Mouse (Mus musculus) liver (tissue): Measurements from ENCODE around the gene Rhoa.
"Not testable (repeated sequence)": the region's sequence is repeated elsewhere in the genome, so short reads cannot be mapped to it uniquely, and the experiment has no call there.

ENCODE experiments used
- DNase-seq: peaks from one replicate; pipeline ENCODE4 v3.0.0-alpha.2; 2020; ENCODE audit warnings: mixed read lengths

Gene Rhoa

DNA sequence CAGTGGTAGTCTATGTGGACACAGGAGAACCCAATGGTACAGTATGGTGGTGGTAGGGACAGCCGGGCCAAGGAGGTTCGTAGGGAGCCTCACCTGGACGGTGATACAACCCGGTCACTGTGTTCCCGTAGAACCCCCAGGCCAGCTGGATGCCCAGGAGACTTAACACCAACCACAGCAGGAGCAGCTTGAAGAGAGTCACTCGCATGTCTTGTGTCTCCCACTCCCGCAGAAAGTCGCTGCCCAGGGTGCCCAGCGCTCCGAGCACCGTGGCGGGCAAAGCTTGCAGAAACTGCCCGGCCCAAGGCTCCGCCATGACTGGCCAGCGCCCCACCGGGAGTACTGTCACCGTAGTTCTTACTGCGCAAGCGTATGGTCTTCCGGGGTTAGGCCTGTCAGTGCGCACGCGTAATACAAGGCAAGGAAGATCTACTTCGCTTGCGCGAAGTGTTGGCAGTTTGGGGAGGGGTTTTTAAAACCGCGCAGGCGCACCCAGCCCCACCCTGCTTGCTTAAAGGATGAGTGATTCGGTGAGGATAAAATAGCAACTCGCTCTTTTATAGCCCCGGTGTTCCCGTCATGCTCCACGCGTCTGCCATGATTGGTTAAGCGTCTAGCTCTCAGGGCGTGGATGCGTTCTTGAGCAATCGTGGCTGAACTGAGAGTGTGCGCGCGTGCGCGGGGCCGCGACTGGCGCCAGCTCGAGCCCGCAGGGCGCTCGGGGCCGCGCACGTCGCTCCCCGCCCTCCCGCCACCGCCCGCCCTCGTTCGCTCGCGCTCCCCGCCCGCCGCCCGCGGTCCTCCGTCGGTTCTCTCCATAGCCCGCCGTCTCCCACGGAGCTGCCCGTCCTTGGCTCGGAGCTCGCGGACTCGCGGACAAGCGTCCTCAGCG, at the start of gene Rhoa, which contains the start of gene Tcta:
Gene Rhoa (plus strand): TSS at position 501 of the 892 bp plus-strand sequence.
Gene Tcta (minus strand): TSS at position 532 of the 892 bp plus-strand sequence.
- DNase-seq: peak; percentile 98

DNA sequence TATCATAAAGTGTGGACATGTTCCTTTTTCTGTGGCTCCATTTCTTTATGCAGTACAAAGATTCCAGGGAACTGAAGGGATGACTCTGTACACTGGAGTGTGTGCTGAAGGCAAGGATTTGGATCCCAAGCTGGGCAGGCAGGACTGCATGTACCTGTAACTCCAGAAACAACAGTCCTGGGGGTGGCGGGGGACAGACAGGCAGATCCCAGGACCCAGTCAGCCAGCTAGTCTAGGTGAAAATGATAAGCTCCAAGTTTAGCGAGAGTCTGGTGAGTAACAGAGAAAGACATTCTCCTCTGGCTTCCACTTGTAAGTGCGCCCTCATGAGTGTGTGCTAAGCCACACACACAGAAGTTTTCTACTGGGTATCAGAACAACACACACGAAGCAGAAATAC, 45.4 kb upstream of the Rhoa start:
- no peak for DNase-seq

DNA sequence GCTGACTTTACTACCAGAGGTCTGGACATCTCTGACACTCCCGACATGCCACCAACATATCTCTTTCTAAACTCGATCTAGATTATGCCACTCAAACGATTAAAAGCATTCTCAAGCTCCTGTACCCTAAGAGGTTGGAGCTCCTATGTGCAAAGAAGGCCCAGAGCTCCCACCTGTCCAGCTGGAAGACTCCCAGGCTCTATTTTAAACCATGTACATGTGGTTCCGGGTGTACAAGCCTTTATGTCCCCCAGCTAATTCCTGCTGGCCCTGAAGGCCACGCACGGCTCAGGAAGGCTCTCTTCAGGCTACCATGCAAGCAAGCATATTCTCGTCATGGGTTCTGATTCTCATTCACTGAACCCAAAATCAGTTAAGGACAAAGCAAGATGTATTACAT, 44.1 kb upstream of the Rhoa start:
- DNase-seq: no peak

DNA sequence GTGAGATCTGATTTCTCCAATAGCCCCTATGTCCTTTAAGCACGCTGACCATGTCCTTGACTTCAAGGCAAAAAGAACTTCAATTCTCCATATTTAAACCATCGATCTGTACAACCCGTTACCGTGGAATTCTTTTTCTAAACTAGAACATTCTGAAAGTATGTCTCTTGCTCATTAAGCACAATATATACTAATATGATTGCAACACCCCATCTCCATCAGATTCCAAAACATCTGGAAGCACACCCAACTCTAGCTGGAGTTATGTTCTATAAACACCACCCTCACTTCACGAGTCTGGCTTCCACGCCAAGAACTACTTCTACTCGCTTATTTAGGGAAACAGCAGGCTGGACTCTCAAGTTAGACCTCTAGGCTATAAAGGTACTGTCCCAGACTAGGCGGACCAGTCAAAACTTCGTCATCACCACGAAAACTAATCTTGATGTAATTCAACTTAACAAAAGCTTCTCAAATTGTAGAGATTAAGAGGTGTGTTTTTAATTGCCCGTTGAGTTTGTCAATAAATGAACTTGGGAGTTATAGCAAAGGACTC, 43.4 kb upstream of the Rhoa start:
- DNase-seq: no peak

DNA sequence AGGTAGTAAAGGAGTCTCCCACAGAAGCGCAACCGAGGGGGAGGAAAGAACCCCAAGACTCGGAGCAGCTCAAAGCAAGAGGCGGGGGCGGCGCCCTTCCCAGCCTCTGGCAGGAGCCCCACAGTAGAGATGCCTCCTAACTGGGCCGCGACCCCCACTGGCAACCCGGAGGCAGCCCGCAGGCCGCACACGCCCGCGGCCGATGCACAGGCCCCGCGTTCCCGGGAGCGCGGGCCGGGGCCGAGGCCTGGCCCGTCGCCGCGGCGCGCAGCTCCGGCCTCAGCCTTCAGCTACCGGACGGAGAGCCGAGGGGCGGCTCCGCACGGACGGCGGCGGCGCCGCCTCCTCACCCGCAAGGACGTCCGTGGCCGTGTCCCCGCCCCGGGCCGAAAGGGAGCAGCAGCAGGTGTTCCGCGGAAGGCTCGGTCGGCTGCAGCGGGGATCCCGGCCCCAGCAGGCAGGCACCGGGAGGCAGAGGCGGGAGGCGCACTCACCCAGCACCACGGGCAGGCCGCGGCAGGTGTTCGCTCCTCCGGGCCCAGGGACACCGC, 42.7 kb upstream of the Rhoa start:
- DNase-seq: peak; percentile 78

DNA sequence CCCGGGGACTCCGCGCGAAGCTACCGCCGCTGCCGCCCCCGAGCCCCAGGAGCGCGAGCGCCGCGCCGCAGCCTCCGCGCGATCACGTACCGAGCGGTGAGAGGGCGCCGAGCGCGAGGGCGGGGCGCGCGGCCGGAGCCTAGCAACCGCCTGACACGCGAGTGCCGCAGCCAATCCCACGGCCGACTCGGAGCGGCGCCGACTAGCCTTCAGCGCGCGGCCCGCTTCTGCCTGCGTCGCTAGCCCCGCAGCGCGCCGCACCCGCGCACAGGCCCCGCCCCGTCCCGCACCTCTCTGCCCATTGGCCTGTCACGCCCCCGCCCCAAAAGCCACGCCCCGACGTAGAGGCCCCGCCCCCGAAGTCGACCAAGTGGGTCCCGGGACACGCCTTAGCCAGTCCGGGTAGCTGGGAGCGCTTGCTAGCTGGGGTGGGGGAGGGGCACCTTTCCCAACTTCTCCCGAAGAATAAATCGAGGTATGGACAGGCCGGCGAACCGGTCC, 42.2 kb upstream of the Rhoa start, which contains the start of gene Dag1:
Gene Dag1 (minus strand): TSS at position 269 of the 501 bp plus-strand sequence.
- peak; percentile 100 for DNase-seq

DNA sequence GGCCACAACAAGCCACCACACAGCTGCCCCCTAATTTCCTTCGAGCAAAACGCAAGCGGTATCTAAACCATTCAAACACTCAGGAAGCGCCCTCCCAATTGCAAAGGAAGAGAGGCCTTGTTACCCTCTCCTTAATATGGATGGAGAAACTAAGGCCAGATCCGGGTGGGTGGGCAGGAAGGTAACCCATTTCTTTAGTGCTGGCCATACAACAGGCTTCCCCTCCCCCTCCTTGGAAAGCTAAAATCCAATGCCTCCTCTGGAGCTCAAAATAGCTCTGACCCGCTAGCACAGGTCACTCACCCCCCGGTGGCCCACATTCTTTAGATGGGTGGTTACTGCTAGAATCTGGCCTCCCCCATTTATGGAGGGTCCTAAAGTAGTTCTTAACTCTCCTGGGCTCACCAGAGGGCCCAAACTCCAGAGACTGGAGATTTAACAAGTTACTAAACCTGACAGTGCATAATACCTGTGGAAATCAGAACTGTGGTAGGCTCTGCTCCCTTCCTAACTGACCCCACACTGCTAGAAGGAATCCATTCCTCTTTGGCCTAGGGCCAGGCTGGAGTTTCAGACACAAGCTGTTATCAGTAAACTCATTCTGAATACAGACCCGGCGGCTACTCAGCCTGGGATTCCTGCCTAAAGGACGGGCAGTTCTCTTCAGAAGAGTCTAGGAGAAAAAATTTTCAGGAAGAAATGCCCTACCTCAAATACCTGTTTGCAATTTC, 41.6 kb upstream of the Rhoa start:
- DNase-seq: peak; percentile 42

DNA sequence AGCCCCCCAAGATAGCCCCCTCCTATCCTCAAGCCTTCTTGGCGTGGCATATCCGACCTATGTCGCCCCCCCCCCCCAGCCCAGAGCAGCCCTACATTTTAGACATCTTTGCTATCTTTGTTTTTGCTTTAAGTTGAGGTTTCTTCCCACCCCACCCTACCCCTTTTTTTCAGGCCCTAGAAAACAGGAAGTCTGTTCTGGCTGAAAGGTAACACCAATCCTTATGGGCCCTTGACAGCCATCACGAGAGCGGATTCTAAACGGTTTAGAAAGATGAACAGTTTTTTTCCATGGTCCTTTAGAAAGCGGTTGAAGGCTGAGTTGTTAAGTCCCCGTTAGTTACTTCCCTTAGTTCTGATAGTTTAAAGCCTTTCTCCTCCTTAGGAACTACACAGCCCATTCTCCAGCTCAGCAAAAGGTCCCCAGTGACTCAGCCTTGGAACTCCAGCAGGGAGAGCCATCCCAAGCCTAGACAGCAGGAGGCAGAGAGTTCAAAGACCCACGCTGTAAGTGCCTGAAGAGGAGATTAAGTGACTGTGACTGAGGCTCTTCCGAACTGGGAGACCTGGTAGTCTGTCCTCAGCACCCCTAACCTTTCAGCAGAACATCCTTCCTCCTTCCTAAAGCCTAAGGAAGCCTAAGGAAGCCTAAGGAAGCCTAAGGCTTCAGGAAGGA, 39.5 kb upstream of the Rhoa start:
- DNase-seq: no peak

DNA sequence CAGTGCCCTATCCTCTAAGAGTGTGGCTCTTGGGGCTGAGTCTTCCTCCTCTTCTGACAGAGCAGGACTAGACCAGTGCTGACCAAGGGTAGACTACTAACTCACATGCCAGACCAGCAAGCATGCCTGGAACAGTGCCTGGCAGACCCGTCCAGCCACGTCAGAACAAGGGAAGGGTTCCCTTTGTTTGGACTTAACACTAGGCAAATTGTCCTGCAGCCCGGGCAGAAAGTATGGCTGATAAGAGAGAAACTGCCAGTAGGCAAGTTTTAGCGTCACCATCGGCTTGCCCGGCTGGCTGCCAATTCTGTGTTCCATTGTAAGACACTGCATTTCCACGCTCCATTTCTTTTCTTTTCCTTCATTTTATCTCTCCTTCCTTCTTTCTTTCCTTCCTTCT, 38.2 kb upstream of the Rhoa start:
- no peak for DNase-seq

DNA sequence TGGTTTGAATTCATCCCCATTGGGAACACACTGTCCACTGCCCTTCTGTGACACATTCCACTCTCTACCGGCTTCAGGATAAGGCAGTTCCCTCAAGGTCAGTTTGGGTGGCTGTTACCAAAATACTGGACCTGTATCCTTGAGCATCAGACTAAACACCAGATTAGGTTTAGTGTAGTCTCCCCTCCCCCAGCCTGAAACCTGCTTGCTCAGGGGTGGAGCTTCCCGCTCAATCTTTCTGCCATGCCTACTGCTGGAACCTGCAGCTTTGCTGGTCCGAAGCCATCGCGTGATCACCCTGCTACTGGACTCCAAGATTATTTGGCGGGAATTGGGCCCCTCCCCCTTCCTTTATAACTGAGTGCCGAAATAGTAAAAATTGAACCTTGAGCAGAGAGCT, 37.2 kb upstream of the Rhoa start:
- DNase-seq: not testable (repeated sequence)

DNA sequence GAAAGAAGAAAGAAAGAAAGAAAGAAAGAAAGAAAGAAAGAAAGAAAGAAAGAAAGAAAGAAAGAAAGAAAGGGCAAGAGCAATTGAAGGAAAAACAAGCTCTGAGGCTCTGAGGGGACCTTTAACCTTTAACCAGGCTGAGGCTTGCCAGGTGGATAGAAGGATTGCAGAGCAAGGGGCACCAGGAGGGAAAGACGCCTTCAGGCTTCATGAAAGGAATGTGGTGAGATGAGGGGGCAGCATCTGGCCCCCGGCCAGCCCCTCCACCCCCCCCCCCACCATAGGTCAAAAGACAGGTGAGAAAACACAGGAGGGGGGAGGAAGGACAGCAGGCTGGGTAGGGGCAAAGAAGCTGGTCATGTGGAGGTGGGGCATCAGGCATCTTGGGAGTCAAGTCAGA, 34.0 kb upstream of the Rhoa start:
- no peak for DNase-seq

DNA sequence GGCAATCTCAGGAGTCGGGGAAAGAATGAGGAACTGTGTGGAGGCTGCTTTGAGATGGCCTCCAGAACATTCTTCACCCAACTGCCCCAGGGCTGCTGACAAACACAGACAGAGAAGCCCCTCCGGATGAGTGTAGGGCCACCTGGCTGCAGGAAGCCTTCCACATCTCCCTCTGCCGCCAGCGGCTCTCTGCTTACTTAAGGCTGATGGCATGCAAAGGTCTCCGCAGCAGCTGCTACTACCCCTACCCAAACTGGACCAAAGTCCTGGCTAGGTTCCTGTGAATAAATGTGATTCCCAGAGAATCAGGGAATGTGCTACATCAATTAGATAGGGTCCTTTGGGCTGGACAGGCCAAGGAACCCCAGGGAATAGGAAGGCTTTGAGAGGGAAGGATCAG, 33.2 kb upstream of the Rhoa start:
- no peak for DNase-seq

DNA sequence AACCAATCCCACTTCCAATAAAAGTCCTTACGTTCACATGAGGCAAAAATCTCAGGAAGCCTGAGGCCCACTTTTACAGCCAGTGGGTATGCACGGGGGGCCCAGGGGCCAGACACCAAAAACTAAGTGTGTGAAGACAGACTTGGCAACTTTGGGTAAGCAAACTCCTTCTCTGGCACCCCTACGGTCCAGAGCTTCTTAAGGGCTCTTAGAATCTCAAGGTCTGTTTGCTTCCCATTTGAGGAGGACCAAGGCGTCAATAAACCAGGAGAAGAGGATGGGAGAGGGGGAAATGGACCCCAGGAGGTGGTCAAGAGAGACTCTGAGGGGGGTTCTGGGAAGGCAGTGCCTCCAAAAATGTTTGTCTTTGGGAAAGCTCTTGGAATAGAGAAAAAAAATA, 32.4 kb upstream of the Rhoa start:
- no peak for DNase-seq

DNA sequence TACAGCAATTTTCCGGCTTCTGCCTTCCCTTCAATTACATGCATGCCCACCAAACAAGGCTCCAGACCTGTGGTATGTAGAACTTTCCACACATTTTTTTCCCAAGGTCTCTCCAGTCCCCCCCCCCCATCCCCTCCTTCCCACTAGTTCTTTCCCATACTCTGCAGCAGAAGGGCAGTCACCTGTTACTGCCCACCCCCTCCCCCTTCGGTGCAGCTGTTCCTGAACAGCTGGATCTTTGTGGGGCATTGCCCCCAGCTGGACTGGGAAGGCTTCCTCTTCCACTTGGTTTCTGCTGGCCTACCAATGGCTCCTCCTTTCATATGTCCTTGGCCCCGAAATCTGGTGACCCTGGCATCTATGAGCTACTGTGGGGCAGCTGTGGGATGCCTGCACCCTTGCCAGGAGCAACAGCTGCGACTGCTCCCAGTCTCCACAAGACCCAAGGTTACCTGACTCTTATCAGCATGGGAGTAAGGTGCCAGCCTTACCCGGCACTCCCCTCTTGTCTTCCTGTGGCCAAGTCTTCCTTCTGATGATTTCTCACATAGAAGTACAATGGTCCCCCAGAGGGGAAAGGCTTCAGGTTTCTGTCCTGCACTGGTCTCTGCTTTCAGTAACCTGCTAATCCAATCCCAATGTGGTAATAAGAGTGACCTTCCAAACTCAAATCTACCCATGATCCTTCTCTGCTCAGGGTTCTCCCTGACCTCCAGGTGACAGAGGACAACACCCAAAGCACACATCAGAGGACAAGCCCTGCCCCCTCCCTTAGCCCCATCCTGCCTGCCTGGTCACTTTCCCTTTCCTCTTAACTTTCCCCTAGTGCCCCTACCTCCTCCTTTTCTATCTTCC, 31.2 kb upstream of the Rhoa start:
- DNase-seq: no peak

DNA sequence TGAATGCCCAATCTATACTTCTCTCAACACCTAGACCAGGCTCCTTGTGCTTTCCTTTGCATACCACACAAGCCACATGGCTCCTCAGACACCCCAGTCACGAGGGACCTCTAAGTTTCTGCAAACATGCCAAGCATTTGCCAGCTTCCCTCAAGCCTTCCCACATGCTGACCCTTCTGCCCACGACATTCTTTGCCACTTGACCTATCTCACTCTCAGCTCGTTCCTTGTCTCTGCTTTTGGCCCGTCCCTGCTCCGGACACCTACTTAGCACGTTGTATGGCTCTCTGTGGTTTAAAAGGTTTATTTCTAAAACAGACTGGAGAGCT, 30.6 kb upstream of the Rhoa start:
- DNase-seq: no peak

DNA sequence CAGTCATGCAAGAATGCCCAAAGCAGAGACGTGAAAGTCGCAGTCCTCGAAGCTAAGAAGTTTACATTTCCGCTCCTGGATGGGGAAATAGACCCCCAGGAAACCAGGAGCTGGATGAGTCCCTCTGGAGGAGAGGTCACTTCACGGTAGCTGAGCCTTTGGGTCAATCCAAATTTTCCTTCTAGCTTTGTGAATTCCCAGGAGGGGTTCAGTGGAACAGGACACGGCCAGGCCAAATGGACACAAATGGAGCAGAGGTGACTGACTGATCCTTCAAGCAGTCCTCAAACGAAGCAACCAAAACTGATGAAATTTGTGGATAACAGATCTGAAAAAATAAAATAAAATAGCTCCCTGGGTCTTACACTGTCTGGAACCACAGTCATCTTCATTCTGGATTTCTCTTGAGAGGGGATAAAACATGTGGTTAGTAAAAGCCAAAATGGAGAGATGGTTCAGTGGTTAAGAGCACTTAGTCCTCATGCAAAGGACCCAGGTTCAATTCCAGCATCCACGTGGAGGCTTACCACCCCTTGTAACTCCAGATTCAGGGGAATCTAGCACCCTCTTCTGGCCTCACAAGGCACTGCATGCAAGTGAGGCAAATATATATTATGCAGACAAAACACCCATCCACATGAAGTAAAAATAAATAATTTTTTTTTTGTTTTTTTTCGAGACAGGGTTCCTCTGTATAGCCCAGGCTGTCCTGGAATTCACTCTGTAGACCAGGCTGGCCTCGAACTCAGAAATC, 27.1 kb upstream of the Rhoa start:
- peak; percentile 58 for DNase-seq

DNA sequence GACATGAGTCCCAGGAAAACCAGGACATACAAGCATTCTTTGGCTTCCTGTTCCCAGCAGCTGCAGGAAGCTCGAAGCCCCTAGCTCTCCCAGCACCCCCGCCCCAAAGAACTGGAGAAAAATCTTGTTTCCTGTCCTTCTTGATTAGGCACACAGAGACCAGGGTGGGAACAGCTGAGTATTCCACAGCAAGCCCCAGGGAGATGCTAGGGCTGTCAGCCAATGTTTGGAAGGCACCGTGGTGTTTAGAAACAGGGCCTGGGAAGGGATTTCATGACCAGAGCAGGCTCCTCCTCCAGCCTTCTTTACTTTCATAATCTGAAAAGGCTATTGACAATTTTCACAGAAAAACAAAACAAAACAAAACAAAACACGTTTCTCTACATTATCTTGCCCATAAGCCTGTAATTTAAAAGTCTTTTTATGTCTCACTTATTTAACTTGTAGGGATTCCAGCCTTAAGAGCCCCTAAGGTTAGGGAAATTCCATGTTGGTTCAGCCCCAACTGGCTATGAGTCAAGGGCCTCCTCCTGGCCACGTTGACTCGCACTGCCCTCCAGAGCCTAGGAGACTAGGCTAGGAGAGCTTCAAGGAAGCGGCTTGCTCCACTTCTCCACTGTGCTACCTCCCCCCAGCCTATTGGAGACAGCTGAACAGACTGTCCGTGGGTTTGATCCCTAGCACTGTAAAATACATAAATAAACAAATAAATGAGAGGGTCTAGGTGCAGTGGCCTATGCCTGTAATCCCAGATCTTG, 25.7 kb upstream of the Rhoa start:
- no peak for DNase-seq

DNA sequence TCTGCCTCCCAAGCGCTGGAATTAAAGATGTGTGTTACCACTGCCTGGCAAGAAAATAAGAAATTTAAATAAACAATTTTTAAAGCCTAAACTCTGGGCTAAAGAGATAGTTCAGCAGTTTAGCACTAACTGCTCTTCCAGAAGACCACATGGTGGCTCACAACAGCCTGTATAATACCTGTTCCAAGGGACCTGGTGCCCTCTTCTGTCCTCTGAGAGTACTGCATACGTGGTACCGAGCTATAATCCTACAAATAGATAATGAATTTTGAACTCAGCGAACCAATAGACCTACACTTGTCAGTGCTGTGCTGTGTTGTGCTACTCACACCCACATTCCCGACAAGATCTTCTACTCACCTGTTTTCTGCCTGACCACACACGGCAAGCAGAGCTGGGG, 21.5 kb upstream of the Rhoa start:
- DNase-seq: peak; percentile 82

DNA sequence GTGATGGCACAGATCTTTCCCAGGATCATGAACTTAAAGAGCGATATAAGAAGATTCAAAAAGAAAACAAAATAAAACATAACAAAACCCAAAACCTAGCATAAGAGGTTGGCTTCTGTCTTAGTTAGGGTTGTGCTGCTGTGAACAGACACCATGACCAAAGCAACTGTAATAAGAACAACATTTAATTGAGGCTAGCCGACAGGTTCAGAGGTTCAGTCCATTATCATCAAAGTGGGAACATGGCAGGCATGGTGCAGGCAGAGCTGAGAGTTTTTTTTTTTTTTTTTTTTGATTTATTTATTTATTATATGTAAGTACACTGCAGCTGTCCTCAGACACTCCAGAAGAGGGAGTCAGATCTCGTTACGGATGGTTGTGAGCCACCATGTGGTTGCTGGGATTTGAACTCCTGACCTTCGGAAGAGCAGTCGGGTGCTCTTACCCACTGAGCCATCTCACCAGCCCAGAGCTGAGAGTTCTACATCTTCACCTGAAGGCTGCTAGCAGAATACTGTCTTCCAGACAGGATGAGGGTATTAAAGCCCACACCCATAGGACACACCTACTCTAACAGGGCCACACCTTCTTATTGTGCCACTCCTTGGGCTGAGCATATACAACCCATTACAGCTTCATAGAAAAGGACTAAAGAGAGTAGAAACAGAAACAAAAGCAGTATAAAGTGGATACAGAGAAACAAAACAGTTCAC, 18.2 kb upstream of the Rhoa start:
- DNase-seq: not testable (repeated sequence)
